Mouse (Mus musculus) testis, adult 2 months (tissue): Measurements from ENCODE around the gene Prap1. TPM values are rescaled to one million over a fixed set of nuclear protein-coding genes. Genes with fewer than 3 reads are reported as not detected.
A peak's percentile ranks its signal among the peaks of the same experiment; 100 is the strongest.

Experiments
- H3K27ac ChIP-seq: fragments of 200-500 bp; 2 replicates; pipeline ENCODE4 v1.5.1; 2012; ENCODE audit warnings: low read depth, low read length; ENCODE audit not compliant: control insufficient read depth, insufficient read depth
- H3K27me3 ChIP-seq: fragments of 200-500 bp; 2 replicates; pipeline ENCODE4 v1.6.1; 2012; ENCODE audit warnings: mild to moderate bottlenecking, low read length, moderate library complexity; ENCODE audit not compliant: control insufficient read depth, insufficient read depth
- H3K36me3 ChIP-seq: fragments of 200-500 bp; 2 replicates; pipeline ENCODE4 v1.6.1; 2012; ENCODE audit warnings: mild to moderate bottlenecking, low read length; ENCODE audit not compliant: control insufficient read depth, insufficient read depth
- H3K4me1 ChIP-seq: fragments of 200-500 bp; 2 replicates; pipeline ENCODE4 v1.6.1; 2012; ENCODE audit warnings: low read length; ENCODE audit not compliant: control insufficient read depth, insufficient read depth
- H3K4me3 ChIP-seq: fragments of 200-500 bp; 2 replicates; pipeline ENCODE4 v1.5.1; 2012; ENCODE audit warnings: low read depth, mild to moderate bottlenecking, low read length, moderate library complexity, mixed read lengths; ENCODE audit not compliant: control insufficient read depth
- CTCF ChIP-seq: fragments of 200-500 bp; IDR thresholded peaks from 2 replicates; pipeline ENCODE4 v1.5.1; 2012; ENCODE audit warnings: low read depth, mild to moderate bottlenecking, inconsistent platforms, low read length, moderate library complexity; ENCODE audit not compliant: control insufficient read depth, insufficient read depth, insufficient replicate concordance
- POLR2A ChIP-seq: fragments of 200-500 bp; IDR thresholded peaks from 2 replicates; pipeline ENCODE4 v1.6.1; 2012; ENCODE audit warnings: low read depth, mild to moderate bottlenecking, inconsistent platforms, low read length, moderate library complexity; ENCODE audit not compliant: control insufficient read depth
- polyA plus RNA-seq: library from polyadenylated mRNA; depleted of rRNA; stranded (reverse); fragments of >200 nt; gene quantifications from 2 replicates; pipeline ENCODE4 v1.2.3, GENCODE M21; 2012

Prap1 gene
- polyA plus RNA-seq, 1 experiment = 0.73 TPM

DNA sequence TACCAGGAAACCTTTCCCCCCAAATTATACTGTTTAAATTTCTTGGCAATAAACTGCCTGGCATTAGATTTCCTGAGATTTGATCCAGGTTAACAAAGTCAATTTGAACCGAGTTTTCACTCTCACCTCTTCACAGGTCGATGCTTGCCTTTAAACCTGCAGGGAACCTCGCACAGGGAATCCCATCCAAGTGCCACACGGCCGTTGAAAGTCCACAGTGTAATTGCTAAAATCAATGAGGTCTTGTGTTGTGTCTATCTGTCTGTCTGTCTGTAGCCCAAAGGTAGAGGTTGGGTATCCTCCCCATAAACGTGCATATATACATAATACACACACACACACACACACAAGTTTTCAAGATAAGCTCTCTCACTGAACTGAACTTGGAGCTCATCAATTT lies 25.8 kb upstream of the Prap1 start:
- Histone ChIP-seq H3K4me1 (peaks cover 12% of the 10 kb centered on the region; the same call in 1 of the 2 replicates), H3K36me3 (no peaks in the 10 kb centered on the region), H3K27ac (no peak overlapping the region), H3K4me3 (no peak overlapping the region), H3K27me3 (no peaks in the 10 kb centered on the region)
- no peak for TF ChIP-seq CTCF
- TF ChIP-seq POLR2A = no peak

DNA sequence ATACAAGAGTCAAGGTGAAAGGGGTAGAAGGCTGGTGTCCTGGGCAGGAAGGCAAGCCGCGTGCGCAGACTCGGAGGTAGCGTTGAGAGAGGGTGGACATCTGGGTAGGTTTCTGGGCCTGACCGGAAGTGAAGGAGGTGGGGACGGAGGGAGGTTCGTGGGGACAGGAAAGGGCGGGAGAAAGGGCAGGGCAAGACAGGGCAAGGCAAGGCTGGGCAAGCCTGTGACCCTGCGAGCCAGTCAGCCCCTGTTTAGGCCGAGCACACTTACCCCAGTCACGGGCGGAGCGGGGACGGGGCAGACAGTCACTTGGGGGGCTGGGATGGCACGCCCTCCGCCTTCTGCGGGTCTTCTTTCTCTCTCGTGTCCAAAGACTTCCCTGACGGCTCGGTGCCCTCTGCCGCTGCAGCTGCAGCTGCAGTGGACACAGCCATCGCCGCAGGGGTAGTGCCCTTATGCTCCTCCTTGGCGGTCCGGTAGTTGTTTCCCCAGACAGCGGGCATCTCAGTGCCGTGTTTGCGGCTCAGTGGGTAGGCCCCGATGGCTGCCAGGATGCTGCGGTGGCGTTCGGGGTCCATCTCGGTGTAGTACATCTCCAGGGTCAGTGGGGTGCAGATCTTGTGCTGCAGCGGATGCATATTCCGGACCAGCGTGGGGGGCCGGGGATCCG lies 23.0 kb upstream of the Prap1 start:
- Histone ChIP-seq H3K27me3 (no peaks in the 10 kb centered on the region), H3K27ac (no peak overlapping the region), H3K36me3 (no peaks in the 10 kb centered on the region), H3K4me1 (peaks cover 10% of the 10 kb centered on the region; the same call in 1 of the 2 replicates), H3K4me3 (peak overlapping the region; percentile 77)
- peak; percentile 54; the same call in 1 of the 2 replicates for TF ChIP-seq POLR2A
- no peak for TF ChIP-seq CTCF

DNA sequence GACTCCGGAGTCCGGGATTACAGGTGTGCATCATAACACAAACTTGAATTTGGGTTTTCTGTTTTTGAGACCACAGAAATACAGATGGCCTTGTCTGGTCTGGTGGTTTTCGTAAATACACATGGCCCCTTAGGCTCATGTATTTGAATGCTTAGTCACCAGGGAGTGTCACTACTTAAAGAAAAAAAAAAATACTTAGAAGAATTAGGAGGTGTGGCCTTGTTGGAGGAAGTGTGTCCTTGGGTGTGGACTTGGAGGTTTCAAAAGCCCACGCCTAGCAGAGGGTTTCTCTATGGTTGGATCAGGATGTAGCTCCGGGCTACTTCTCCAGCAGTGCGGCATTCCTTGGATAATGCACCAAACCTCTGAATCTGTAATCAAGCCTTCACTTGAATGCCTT lies 15.5 kb upstream of the Prap1 start:
- no peaks in the 10 kb centered on the region for H3K36me3 ChIP-seq
- peaks cover 21% of the 10 kb centered on the region for H3K4me1 ChIP-seq
- H3K4me3 ChIP-seq = no peak overlapping the region
- TF ChIP-seq CTCF (no peak), POLR2A (no peak)
- H3K27me3 ChIP-seq = no peaks in the 10 kb centered on the region
- H3K27ac ChIP-seq = no peak overlapping the region

DNA sequence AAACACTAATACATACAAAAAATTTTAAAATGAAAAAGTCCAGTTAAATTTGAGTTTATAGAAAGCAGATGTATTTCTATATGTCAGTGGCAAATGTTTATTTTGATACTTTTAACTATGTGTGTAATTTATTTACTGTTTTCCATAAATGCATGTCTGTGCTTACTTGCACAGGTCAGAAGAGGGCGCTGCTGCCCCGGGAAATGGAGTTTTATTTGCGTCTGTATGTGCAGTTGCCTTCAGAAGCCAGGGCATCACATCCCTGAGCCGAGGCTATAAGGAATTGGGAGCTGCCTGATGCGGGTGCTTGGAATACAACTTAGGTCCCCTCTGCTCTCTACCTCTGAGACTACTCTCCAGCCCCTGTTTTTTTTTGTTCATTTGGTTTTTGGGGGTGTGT lies 14.5 kb upstream of the Prap1 start:
- Histone ChIP-seq H3K4me1 (peaks cover 21% of the 10 kb centered on the region), H3K4me3 (no peak overlapping the region), H3K27ac (no peak overlapping the region), H3K27me3 (no peaks in the 10 kb centered on the region), H3K36me3 (no peaks in the 10 kb centered on the region)
- TF ChIP-seq POLR2A (no peak), CTCF (peak; percentile 51; the same call in 1 of the 2 replicates)

DNA sequence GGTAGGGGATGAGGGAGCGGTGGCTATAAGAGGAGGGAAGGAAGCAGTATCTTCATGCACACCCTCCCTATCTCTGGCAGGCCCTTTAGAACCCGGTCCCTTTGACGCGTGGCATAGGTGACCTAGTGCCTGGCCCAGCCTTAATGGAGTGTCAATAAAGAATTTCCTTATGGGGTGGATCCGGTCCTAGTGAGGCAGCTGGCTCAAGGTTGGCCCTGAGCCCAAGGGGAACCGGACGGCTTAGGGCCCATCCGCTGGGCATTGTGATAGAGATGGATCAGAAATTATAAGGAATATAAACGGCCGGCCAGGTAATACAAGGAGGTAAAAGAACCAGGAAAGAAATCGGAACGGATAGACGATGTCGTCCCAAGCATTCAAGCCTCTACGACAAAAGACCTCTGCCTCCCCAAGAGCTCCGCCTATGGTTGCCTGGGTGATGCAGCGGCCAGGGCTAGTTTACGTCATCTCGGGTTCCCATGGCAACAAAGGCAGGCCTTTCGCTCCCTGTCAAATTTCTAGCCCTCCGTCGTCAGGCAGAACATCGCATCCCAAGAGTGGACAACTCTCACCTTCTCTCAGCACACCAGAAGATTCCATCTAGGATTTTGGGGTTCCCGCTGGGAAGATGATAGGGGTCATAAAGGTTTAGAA lies 12.6 kb upstream of the Prap1 start:
- no peaks in the 10 kb centered on the region for H3K27me3 ChIP-seq
- no peaks in the 10 kb centered on the region for H3K36me3 ChIP-seq
- TF ChIP-seq POLR2A = peak; percentile 63; the same call in 1 of the 2 replicates
- no peak for TF ChIP-seq CTCF
- H3K27ac ChIP-seq = no peak overlapping the region; the same call in 1 of the 2 replicates
- peak overlapping the region; percentile 85 for H3K4me3 ChIP-seq
- H3K4me1 ChIP-seq = peaks cover 21% of the 10 kb centered on the region

DNA sequence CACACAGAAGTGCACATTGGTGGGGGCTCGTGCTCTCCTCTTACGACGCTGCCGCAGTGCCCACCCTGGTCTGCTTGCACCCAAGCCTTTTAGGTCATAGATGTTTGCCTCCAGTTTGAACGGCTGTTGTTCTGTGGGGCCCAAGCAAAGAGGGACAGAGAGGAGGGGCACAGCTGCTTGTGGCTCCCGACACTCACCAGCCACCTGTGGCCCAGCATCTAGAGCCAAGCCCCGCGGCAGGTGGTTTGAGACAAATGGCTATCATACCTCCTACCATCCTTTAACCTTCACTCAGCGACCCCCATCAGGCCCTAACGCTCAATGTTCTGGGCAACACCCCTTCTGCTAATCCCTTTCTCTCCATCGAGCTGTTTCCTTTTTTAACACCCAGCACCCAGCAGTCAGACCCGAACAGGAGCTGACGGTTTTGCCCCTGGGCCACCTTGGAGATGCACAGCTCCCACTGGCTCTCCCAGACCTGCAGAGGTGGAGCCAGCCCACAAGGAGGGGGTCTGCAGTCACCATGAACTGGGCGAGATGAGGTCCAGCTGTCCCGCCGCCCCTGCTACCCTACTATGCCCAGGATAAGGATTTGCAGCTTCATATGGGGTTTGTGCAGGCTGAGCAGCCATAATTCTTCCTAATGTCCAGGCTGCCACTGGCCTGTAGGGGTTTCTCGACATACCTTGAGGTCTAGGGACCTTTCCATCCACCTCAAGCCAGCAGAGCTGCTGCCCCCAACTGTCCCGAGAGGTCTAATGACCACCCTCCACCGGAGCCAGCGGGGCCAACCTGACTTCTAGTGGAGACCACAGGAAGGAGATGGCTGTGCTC lies 11.6 kb upstream of the Prap1 start:
- Histone ChIP-seq H3K27me3 (no peaks in the 10 kb centered on the region), H3K36me3 (no peaks in the 10 kb centered on the region), H3K4me3 (peak overlapping the region; percentile 85), H3K27ac (no peak overlapping the region), H3K4me1 (peaks cover 21% of the 10 kb centered on the region)
- TF ChIP-seq POLR2A (no peak), CTCF (no peak)

DNA sequence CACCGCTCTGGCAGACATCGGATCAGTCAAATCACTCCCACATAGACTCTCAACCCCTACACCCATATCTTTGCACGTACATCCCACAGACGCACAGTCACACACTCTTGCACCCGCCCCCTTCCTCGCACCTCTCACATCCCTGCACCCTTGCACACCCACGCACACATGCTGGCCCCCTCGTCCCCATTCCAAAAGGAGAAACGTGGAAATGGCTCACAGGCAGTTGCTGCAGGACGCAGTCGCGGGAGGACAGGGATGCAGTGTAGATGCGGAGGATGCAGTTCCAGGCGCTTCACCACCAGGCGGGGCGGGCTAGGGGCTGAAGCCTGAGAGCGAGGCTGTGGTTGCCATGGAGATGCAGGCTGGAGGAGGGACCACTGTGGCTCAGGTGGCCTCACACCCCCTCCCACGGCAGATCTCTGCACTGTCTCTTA lies 10.9 kb upstream of the Prap1 start, which contains the start of gene Caly:
Gene Caly, minus strand, starts transcription at position 307 of the 437 bp plus-strand sequence.
- TF ChIP-seq CTCF = no peak
- no peak for TF ChIP-seq POLR2A
- Histone ChIP-seq H3K36me3 (no peaks in the 10 kb centered on the region), H3K4me3 (peak within 1 kb of the TSS; percentile 85), H3K27me3 (no peaks in the 10 kb centered on the region), H3K27ac (no peak within 1 kb of the TSS), H3K4me1 (peaks cover 21% of the 10 kb centered on the region)
